Mouse (Mus musculus) limb, embryonic 15.5 days (tissue): ENCODE measurements at regions not wholly inside any gene's neighbourhood (a gene's known extent, or its start where the extent isn't known, plus 50 kb on each side); places are given as distances from the start of the nearest gene placed in this dataset.

Experiments used
- ATAC-seq: fragments of 200-750 bp; cut with Nextera tagmentation; 2 replicates; pipeline ENCODE4 v1.8.0; 2017; ENCODE audit warnings: low read depth, moderate TSS enrichment; ENCODE audit not compliant: insufficient number of reproducible peaks, low FRiP score, low TSS enrichment
- H3K27ac ChIP-seq: fragments of 300-500 bp; sonication (generic); 2 replicates; pipeline ENCODE4 v1.5.1; 2015; ENCODE audit warnings: moderate library complexity, mild to moderate bottlenecking, inconsistent platforms
- H3K27me3 ChIP-seq: fragments of 300-500 bp; sonication (generic); 2 replicates; pipeline ENCODE4 v1.6.1; 2015; ENCODE audit warnings: inconsistent platforms
- H3K36me3 ChIP-seq: fragments of 300-500 bp; sonication (generic); 2 replicates; pipeline ENCODE4 v1.6.1; 2015; ENCODE audit warnings: inconsistent platforms
- H3K4me1 ChIP-seq: fragments of 300-500 bp; sonication (generic); 2 replicates; pipeline ENCODE4 v1.6.1; 2015; ENCODE audit warnings: inconsistent platforms
- H3K4me2 ChIP-seq: fragments of 300-500 bp; sonication (generic); 2 replicates; pipeline ENCODE4 v1.6.1; 2015; ENCODE audit warnings: mild to moderate bottlenecking, inconsistent platforms
- H3K4me3 ChIP-seq: fragments of 300-500 bp; sonication (generic); 2 replicates; pipeline ENCODE4 v1.5.1; 2015; ENCODE audit warnings: mild to moderate bottlenecking, inconsistent platforms
- H3K9ac ChIP-seq: fragments of 300-500 bp; sonication (generic); 2 replicates; pipeline ENCODE4 v1.6.1; 2015; ENCODE audit warnings: inconsistent platforms
- H3K9me3 ChIP-seq: fragments of 300-500 bp; sonication (generic); 2 replicates; pipeline ENCODE4 v1.6.1; 2016; ENCODE audit warnings: inconsistent platforms
- WGBS: fragments of 180-500 bp; shearing (Covaris S2); methylation state at CpG from one replicate; pipeline ENCODE4 v1.1.7; 2015; 5-methylcytosine and 5-hydroxymethylcytosine counted together

GRCm38 (mm10) chr1:136759164-136759563, 134.5 kb downstream of the Zfp281 start:
- Histone ChIP-seq H3K9ac (no peak overlapping the region), H3K36me3 (no peaks in the 10 kb centered on the region), H3K27ac (no peak overlapping the region), H3K27me3 (no peaks in the 10 kb centered on the region), H3K4me3 (no peak overlapping the region), H3K4me2 (no peak overlapping the region), H3K9me3 (no peaks in the 10 kb centered on the region), H3K4me1 (no peaks in the 10 kb centered on the region)
- 71% methylated on average over 4 of the region's 4 CpGs for WGBS
- ATAC-seq, result no peak

- WGBS, result 77% methylated on average over 4 of the region's 4 CpGs
- Histone ChIP-seq H3K4me2 (no peak overlapping the region), H3K9ac (no peak overlapping the region), H3K36me3 (no peaks in the 10 kb centered on the region), H3K9me3 (no peaks in the 10 kb centered on the region), H3K4me1 (no peaks in the 10 kb centered on the region), H3K27me3 (no peaks in the 10 kb centered on the region), H3K4me3 (no peak overlapping the region), H3K27ac (no peak overlapping the region)
- ATAC-seq, result no peak
Observed at GRCm38 (mm10) chr1:136761467-136761866, 136.8 kb downstream of the Zfp281 start.

DNA sequence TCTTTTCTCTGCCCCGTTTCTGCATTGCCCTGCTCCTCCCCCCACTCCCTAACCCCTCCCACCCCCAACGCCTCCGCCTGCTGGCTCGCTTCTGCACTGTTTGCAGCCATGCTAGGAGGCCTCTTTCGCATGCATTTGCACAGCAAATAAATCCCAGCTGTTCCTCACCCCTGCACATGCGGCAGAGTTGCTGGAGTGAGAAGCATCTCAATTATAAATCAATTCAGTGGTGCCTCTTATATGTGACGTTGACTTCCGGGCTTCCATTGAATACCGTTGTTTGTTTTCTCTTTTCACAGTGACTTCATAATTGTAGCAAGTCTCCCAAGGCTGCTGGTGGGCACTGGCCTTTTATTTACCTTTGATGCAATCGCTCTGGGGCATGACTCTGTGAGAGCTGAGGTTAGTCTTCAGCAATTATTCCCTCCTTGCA, 144.3 kb downstream of the Zfp281 start:
- H3K36me3 ChIP-seq, result no peaks in the 10 kb centered on the region
- no peaks in the 10 kb centered on the region for H3K27me3 ChIP-seq
- peaks cover 11% of the 10 kb centered on the region for H3K4me1 ChIP-seq
- H3K4me2 ChIP-seq, result peak overlapping the region; percentile 40
- no peak overlapping the region for H3K4me3 ChIP-seq
- WGBS, result under 1% methylated on average over 10 of the region's 10 CpGs
- ATAC-seq, result peak; percentile 62; the same call in 1 of the 2 replicates
- H3K27ac ChIP-seq, result 0 out of 2 replicates have a peak overlapping the region, but pooled peaks have one; percentile 7
- H3K9me3 ChIP-seq, result no peaks in the 10 kb centered on the region
- H3K9ac ChIP-seq, result no peak overlapping the region

DNA sequence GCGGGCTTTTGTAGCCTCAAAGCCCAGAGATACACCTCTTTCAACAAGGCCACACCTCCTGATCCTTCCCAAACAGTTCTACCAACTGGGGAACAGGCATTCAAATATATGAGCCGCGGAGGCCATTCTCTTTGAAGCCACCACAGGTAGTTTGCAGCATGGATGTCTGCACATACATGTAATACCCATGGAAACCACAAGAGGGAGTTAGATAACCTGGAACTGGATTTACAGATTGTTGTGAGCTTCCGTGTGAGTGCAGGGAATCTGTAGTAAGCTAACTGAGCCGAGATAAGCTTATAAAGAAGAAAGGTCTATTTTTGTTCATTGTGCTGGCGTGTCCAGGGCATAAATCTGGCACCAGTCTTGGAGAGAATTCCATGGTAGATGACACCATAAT, 149.0 kb downstream of the Zfp281 start:
- no peaks in the 10 kb centered on the region for H3K36me3 ChIP-seq
- no peaks in the 10 kb centered on the region for H3K9me3 ChIP-seq
- H3K4me2 ChIP-seq, result no peak overlapping the region
- peaks cover 5% of the 10 kb centered on the region for H3K4me1 ChIP-seq
- H3K27me3 ChIP-seq, result peaks cover 6% of the 10 kb centered on the region; the same call in 1 of the 2 replicates
- ATAC-seq, result no peak
- WGBS, result 90% methylated on average over 6 of the region's 6 CpGs
- H3K27ac ChIP-seq, result no peak overlapping the region
- no peak overlapping the region for H3K9ac ChIP-seq
- no peak overlapping the region for H3K4me3 ChIP-seq

GRCm38 (mm10) chr1:136776211-136776610, 151.5 kb downstream of the Zfp281 start:
- H3K36me3 ChIP-seq, result no peaks in the 10 kb centered on the region
- no peak overlapping the region for H3K27ac ChIP-seq
- no peak overlapping the region for H3K9ac ChIP-seq
- H3K27me3 ChIP-seq, result peaks cover 6% of the 10 kb centered on the region; the same call in 1 of the 2 replicates
- no peak overlapping the region for H3K4me3 ChIP-seq
- no peaks in the 10 kb centered on the region for H3K9me3 ChIP-seq
- H3K4me1 ChIP-seq, result no peaks in the 10 kb centered on the region
- H3K4me2 ChIP-seq, result no peak overlapping the region
- no peak for ATAC-seq
- WGBS, result 52% methylated on average over 17 of the region's 17 CpGs

DNA sequence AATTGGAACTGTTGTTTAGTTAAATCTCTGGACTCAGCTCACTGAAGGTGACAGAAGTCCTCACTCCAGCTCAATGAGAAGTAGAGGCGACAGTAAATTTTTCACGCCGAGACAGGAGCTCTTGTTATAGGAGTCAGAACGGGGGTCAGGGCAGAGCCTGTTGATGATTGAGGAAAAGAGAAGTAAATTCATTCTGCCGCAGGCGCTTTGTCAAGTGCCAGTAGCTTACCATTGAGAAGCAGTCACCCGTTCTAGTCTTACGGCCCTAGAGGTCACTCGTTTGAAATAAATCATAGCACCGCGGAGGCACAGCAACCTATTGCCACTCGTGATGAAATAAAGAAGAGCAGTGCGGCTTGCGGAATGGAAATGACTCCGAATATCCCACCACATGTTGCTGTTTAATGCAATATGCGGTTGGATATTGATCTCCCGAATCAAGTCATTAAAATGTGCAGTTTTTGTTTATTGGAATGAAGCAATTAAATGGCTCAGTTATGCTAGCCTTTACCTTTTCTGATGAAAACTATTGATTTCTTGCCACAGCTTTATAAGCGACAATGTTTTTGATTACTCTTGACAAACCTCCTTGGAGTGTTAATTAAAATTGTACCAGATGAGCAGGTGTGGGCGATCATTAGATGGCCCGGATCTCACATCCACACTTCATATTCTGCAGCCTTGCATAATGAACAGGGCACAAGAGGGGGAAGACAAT, 152.7 kb downstream of the Zfp281 start:
- no peak overlapping the region for H3K27ac ChIP-seq
- no peak overlapping the region for H3K4me3 ChIP-seq
- no peaks in the 10 kb centered on the region for H3K9me3 ChIP-seq
- no peaks in the 10 kb centered on the region for H3K36me3 ChIP-seq
- no peak overlapping the region for H3K9ac ChIP-seq
- H3K4me2 ChIP-seq, result no peak overlapping the region
- WGBS, result 41% methylated on average over 20 of the region's 20 CpGs
- no peak for ATAC-seq
- peaks cover 6% of the 10 kb centered on the region; the same call in 1 of the 2 replicates for H3K27me3 ChIP-seq
- H3K4me1 ChIP-seq, result peaks cover 11% of the 10 kb centered on the region; the same call in 1 of the 2 replicates

GRCm38 (mm10) chr1:136779384-136779783, 154.7 kb downstream of the Zfp281 start:
- ATAC-seq, result no peak
- H3K27me3 ChIP-seq, result peaks cover 6% of the 10 kb centered on the region; the same call in 1 of the 2 replicates
- H3K27ac ChIP-seq, result no peak overlapping the region

DNA sequence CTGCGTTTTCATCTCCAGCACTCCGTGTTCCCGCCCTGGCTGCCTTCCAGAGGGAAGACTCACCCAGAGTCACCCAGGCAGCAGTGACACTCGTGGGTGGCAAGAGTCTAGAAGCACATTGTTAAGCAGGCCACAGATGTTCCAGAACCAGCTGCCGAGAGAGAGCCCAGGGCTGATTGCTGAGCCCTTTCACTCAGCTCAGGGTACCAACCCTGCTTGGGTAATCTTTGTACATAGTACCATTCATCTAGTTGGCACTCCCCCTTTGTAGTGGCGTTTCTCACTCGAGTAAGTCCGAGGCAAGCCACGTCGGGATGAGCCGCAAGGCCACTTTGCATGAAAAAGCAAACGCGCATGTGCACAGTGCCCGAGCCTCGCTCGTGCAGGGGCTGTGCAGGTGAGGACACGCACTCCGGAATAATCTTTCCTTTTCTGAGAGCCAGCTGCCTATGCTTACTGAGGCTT, 156.9 kb downstream of the Zfp281 start:
- no peaks in the 10 kb centered on the region for H3K36me3 ChIP-seq
- H3K9ac ChIP-seq, result no peak overlapping the region
- H3K4me1 ChIP-seq, result peaks cover 13% of the 10 kb centered on the region; the same call in 1 of the 2 replicates
- no peaks in the 10 kb centered on the region for H3K9me3 ChIP-seq
- no peak for ATAC-seq
- no peak overlapping the region for H3K27ac ChIP-seq
- no peaks in the 10 kb centered on the region for H3K27me3 ChIP-seq
- 39% methylated on average over 18 of the region's 18 CpGs for WGBS
- 0 out of 2 replicates have a peak overlapping the region, but pooled peaks have one; percentile 3 for H3K4me3 ChIP-seq
- peak overlapping the region; percentile 30 for H3K4me2 ChIP-seq

More at GRCm38 (mm10) chr1:136779384-136779783, 154.7 kb downstream of the Zfp281 start:
- H3K9ac ChIP-seq, result no peak overlapping the region
- H3K9me3 ChIP-seq, result no peaks in the 10 kb centered on the region
- WGBS, result 93% methylated on average over 8 of the region's 8 CpGs
- peaks cover 13% of the 10 kb centered on the region; the same call in 1 of the 2 replicates for H3K4me1 ChIP-seq
- no peaks in the 10 kb centered on the region for H3K36me3 ChIP-seq
- no peak overlapping the region for H3K4me3 ChIP-seq
- no peak overlapping the region for H3K4me2 ChIP-seq

DNA sequence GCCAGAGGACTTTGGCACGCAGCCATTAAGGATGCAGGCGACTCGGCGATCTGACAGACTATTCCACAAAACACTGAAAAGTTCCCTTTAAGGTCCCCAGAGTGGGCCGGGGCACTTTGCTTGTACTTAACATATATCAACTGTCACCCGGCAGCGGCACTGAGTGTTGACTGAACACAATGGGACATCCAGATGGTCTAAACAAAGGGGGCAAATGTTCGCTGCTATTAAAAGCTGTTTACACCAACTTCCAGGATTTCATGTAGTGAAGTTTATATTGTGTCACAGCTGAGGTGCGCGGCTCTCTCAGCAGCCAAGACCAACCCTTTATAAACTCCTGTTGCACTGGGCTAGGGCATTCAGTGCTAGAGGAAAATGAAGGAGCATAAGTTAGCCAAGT, 157.6 kb downstream of the Zfp281 start:
- H3K4me2 ChIP-seq, result no peak overlapping the region
- H3K27me3 ChIP-seq, result no peaks in the 10 kb centered on the region
- WGBS, result 26% methylated on average over 10 of the region's 10 CpGs
- H3K4me1 ChIP-seq, result peaks cover 13% of the 10 kb centered on the region; the same call in 1 of the 2 replicates
- H3K9me3 ChIP-seq, result no peaks in the 10 kb centered on the region
- no peaks in the 10 kb centered on the region for H3K36me3 ChIP-seq
- H3K4me3 ChIP-seq, result no peak overlapping the region
- ATAC-seq, result peak; percentile 30; the same call in 1 of the 2 replicates
- no peak overlapping the region for H3K9ac ChIP-seq
- H3K27ac ChIP-seq, result no peak overlapping the region

DNA sequence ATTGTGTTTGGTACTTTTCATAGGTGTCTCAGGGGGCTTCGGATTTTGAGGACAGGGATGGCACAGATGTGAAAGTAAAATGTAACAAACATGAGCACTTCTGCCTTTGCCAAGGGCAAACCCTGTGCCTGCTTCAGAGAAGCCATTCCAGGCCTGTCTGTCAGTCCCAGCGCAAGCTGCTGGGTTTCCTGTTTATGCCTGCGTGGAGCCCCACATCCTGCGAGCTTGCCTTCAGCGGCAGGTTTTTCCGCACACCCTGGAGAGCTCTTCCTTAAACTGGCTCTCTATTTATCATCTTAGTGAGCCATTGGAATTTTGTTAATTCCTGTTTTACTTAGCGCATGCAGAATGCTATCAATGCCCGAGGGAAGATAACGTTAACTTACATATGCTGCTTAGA, 159.5 kb downstream of the Zfp281 start:
- no peak for ATAC-seq
- WGBS, result 52% methylated on average over 9 of the region's 9 CpGs

DNA sequence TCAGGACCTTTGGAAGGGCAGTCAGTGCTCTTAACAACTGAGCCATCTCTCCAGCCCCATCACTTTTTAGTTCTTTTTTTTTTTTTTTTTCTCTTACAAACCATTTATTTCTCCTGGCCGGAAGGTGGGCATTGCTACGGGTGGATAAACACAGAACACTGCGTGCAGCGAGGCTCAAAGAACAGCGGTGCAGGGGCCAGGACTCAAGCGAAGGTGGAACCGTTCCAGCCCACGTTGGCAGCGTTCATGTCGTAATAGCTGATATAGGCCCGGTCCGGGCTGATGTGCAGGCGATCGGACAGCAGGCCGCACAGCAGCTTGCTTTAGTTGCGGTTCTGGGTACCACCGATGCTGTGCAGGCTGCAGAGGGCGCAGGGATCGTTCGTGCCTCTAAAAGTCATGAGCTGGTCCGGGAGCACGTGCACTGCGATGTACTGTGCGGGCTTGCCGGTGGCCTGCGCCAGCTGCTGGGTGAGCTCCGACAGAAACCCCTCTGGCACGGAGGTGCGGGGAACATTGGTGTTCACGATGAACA, 164.3 kb downstream of the Zfp281 start:
- no peak overlapping the region for H3K27ac ChIP-seq
- H3K4me2 ChIP-seq, result no peak overlapping the region
- no peaks in the 10 kb centered on the region for H3K36me3 ChIP-seq
- H3K4me1 ChIP-seq, result no peaks in the 10 kb centered on the region
- H3K9ac ChIP-seq, result no peak overlapping the region
- H3K27me3 ChIP-seq, result no peaks in the 10 kb centered on the region
- ATAC-seq, result no peak
- no peak overlapping the region for H3K4me3 ChIP-seq
- 67% methylated on average over 30 of the region's 30 CpGs for WGBS
- no peaks in the 10 kb centered on the region for H3K9me3 ChIP-seq

More for the DNA sequence above, 159.5 kb downstream of the Zfp281 start:
- peaks cover 13% of the 10 kb centered on the region; the same call in 1 of the 2 replicates for H3K4me1 ChIP-seq
- H3K27ac ChIP-seq, result no peak overlapping the region
- H3K4me2 ChIP-seq, result no peak overlapping the region
- H3K9me3 ChIP-seq, result no peaks in the 10 kb centered on the region
- H3K36me3 ChIP-seq, result no peaks in the 10 kb centered on the region
- no peak overlapping the region for H3K4me3 ChIP-seq
- H3K27me3 ChIP-seq, result no peaks in the 10 kb centered on the region
- no peak overlapping the region for H3K9ac ChIP-seq

GRCm38 (mm10) chr1:136791641-136792040, 166.9 kb downstream of the Zfp281 start:
- H3K4me3 ChIP-seq, result no peak overlapping the region
- no peak overlapping the region for H3K27ac ChIP-seq
- no peak overlapping the region for H3K9ac ChIP-seq
- H3K4me2 ChIP-seq, result no peak overlapping the region
- no peaks in the 10 kb centered on the region for H3K4me1 ChIP-seq
- H3K27me3 ChIP-seq, result 0 out of 2 replicates have a peak, but pooled peaks cover 4% of the 10 kb centered on the region
- 60% methylated on average over 1 of the region's 1 CpGs for WGBS
- H3K9me3 ChIP-seq, result no peaks in the 10 kb centered on the region
- no peak for ATAC-seq
- no peaks in the 10 kb centered on the region for H3K36me3 ChIP-seq
